Mouse (Mus musculus) telencephalon, adult 2 months (tissue): Measurements from ENCODE around the gene Tubgcp2.

Experiments used
- DNase-seq: peaks from one replicate; pipeline ENCODE4 v3.0.0-alpha.2; 2011; ENCODE audit warnings: low read depth, low spot score

The Tubgcp2 gene

DNA sequence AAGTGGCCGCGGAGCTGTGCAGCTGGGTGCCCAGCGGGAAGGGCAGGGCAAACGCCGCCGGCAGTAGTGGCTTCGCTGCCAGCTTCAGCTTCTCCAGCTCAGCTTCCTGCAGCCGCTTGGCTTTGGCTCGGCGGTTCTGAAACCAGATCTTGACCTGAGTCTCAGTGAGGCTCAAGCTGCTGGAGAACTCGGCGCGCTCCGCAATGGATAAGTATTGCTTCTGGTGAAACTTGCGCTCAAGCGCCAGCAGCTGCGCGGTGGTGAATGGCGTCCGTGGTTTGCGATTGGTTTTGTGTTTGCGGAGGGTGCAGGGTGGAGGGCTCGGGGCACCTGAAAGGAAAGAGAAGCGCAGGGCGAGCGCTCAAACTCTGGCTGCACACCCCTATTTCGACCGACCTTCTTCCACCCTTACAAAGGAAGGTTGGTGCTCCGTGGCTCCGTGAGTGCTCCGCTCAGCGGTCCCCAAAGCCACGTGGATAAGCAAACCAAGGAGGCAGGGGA, 11.4 kb upstream of the Tubgcp2 start:
- no peak for DNase-seq

DNA sequence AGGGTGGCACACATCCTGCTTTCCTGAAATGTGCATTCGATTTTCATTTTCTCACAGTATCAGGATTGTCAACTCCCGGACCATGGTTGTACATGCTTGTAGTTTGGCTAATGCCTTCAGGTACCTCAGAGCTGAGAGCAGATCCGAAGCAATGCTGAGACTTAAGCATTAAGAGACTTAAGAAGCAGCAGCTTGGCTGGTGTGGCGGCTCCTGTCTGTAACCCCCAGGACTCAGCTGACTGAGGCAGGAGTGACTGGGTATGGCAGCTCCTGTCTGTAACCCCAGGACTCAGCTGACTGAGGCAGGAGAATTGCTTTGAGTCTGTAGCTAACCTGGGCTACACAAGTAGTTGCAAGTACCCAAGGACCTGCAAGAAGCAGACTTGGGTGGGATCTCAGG, 9.1 kb upstream of the Tubgcp2 start:
- no peak for DNase-seq

DNA sequence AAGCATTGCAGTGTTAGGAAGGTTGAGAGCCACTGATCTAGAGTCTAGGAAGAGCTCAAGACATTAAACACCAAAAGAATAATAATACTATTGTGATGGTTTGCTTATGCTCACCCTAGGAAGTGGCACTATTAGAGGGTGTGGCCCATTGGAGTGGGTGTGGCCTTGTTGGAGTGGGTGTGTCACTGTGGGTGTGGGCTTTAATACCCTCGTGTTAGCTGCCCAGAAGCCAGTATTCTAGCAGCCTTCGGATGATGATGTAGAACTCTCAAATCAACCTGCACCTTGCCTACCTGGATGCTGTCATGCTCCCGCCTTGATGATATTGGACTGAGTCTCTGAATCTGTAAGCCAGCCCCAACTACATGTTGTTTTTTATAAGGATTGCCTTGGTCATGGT, 6.3 kb upstream of the Tubgcp2 start:
- no peak for DNase-seq

DNA sequence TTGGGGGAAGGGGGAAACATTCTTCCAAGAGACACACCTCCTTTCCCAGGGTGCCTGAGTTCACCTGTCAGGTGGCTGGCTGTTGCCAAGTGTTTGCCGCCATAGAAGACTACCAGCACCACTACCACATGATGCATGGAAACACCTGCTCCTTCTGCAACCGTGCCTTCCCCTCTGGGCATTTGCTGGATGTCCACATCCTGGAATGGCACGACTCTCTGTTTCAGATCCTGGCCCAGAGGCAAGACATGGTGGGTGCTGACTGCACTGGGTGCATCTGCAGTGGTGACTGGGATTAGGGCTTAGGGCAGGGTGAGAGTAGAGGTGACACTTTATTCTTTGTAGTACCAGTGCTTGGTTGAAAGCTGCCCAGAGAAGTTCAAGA, 694 bp upstream of the Tubgcp2 start:
- DNase-seq: no peak

DNA sequence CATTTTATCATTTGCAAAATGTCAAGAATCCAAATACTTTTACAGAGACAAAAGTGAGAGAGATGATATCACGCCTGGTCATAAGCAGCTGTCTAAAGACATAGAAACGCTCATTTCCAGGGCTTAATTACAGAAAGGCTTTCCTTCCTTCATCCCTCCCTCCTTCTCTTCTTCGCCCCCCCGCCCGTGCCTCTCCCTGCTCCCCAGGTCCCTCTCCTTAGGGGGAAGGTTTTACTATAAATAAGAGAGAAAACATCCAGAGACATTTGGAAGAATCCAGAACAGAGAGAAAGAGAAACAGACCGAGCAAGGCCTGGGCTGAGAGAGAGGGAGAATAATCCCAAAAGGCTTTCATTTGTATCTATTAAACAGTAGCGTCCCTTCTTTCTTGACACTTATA, 1.0 kb downstream of the Tubgcp2 start:
- no peak for DNase-seq

GRCm38 (mm10) chr7:140033386-140033785, 3.1 kb downstream of the Tubgcp2 start:
- DNase-seq: no peak

- no peak for DNase-seq
Measured at GRCm38 (mm10) chr7:140032366-140032765, 4.1 kb downstream of the Tubgcp2 start.

DNA sequence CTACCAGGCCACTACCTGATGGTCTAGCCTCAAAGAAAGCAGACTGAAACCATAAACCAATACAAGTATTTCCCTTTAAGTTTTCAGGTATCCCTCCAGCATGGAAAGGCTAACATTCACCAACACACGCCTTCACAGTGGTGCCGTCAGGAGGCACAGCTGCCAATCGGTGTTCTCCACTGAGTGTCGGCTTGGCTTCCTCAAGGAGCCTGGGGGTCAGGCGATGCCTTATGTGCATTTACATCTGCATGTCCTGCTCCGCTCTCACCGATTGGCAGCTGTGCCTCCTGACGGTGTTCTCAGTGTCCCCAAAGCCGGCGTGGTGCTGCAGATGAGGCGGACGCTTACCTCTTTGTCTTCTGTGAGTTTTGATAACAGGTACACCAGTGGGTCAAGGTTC, 4.7 kb downstream of the Tubgcp2 start:
- no peak for DNase-seq

DNA sequence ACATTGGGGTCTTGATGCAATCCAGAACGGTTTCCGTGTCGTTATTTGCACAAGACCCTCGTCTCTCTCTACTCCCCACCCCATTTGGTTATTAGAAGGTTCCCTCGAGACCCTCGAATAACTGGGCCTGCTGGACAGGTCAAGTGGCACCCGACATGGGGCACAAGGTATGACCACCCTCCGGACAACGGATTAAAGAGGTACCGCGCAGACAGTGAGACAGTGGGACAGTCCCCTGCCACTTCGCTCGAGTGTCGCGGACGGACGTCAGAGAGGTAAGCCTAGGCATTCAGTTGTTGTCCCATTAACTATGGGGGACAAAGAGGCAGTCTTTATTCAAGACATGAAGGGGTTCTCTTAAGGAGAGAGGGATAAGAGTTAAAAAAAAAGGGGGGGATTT, 25.1 kb downstream of the Tubgcp2 start:
- DNase-seq: no peak

GRCm38 (mm10) chr7:140007781-140008180, 28.7 kb downstream of the Tubgcp2 start:
- no peak for DNase-seq

DNA sequence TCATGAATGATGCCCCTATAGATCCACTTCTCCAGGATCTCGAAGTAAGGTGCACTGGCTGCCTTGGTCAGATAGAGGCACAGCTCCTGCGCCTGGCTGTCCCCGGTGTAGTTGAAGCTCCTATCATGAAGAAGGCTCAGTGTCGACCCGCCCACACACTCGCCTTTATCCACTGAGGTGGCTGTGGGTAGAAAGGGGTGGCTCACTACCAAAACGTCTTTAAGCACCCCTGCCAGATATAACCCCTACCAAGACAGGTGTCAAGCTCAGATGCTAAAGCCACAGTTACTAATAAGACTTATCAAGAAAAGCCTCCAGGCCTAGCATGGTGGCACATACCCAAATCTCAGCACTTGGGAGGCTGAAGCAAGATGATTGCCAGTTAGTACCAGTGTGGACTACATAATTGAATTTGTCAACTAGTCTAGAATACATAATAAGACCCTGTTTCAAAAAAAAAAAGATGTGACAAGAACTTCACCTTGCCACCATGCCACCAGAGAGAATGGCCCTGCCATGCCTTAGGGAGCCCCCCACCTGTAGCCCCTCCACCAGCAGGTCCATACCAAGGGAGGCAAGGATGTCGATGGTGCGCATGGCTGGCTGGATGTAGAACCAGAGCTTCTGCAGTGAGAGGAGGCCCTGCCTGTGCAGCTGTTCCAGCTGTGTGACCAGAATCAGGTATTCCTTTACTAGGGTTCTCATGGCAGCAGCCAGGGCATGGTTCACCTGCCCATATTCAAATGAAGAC, 29.4 kb downstream of the Tubgcp2 start:
- no peak for DNase-seq

- no peak for DNase-seq
Measured at GRCm38 (mm10) chr7:140004666-140005065, 31.8 kb downstream of the Tubgcp2 start.

DNA sequence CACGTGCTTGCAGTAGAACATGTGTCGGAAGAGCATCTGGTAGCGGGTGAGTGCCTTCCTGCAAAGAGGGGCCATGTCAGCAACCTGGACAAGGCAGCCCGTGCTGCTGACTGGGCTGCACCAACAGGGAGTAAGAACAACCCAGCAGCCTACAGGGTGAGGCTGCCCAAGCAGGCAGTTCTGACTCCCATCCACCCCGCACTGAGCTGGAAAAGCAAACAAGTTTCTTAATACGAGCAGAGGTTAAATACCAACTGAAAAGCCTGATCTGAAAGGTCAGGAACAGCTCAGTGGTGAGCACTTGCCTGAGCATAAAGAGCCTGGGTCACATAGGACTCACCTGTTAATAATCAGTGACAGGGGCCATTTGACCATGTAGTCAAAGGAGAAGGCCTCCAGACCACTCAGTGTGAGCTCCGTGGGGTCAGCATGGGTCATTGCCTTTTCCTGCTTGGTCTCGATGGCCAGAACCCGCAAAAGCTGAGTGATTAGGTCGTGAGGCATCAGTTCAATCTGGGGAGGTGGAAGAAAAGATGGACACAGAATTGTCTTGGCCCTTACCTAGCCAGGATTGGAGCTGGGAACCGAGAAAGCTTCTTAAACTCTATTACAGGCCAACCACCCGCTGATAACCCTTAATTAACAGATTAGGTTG, 35.3 kb downstream of the Tubgcp2 start:
- DNase-seq: no peak

DNA sequence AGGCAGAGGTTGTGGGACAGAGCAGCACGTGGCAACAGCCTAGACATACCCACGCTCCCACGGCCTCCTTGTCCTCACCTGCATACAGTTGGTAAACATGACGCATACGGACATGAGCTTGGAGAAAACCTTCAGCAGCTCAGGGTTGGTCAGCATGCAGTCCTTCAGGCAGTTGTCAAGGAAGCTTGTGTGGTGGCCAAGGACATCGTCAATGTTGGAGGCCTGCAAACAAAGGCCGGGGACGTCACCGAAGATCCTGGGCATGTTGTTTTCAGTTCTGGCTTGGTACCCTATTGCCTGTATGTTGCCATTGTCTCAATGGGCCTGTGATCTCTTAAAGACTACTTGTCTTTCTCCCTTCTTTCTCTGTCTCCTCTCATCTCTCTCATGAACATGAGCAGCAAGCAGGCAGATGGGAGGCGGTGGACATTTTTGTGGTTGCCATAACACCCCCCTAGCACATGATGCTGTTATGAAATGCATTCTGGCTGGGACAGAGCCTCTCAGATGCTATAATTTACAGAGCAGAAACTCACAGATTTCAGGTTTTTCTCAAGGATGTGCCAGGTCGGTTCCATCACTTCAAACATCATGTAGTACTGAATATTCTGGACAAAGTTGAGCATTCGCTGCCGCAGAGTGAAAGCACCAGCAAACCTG, 37.6 kb downstream of the Tubgcp2 start:
- peak; percentile 74 for DNase-seq

DNA sequence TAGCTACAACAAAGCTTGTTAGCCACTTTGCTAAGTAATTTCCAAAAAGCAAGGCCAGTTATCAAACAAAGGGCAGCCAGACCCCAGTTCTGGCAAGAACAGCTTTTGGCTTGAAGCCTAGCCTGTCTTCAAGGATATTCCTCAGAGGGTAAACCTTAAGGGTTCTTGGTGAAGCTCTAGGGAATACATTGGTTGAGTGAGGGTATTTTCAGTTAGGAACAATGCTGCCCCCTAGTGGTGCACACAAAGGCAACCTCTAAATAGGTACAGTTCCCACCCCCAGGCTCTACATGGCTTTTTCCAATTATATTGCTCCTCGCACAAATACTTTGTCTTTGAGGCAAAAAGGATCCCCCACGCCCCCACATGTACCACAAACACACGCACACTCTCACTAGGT, 41.8 kb downstream of the Tubgcp2 start:
- DNase-seq: peak; percentile 66

DNA sequence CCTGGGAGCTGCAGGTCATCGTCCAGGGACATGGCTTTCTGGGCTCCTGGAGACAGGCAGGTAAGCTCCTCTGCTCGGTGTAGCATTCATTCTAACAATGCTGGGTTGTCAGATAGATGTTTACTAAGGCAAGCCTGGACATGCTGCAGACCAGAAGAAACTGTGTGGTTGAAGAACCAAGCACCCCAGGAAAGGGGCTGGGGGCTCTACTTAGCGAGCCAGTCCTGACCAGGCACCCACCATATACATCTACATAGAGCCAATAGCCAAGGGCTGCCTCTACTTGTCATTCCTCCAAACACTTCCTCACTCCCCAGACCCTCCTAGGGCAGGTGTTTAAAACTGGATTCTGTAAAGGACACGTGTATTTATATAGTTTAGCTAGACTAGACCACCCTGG, 42.3 kb downstream of the Tubgcp2 start:
- no peak for DNase-seq

- DNase-seq: no peak
Measured at GRCm38 (mm10) chr7:139993532-139993931, 42.9 kb downstream of the Tubgcp2 start.

DNA sequence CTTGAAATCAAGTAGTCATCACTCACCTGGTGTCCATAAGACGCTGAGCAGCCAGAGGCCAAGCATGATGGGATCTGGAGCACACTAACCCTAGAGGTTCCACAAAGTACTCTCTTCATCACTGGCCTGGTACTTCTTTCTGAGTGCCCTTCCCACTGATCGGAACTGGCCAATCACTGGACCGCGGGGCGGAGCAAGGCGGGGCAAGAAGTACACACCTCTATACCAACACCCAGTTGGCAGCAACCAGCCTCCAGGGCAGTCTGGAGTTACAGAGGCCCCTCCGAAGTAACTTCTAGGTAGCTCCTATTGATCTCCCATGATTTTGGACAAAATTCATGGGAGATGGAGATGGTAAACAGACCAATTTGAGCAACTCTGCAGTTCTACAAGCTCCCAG, 44.1 kb downstream of the Tubgcp2 start, which contains the start of gene Adam8:
Gene Adam8, minus strand, starts transcription at position 157 of the 400 bp plus-strand sequence.
- no peak for DNase-seq

GRCm38 (mm10) chr7:139990864-139991394, 45.5 kb downstream of the Tubgcp2 start:
- no peak for DNase-seq

- DNase-seq: no peak
Measured at GRCm38 (mm10) chr7:139988272-139988671, 48.2 kb downstream of the Tubgcp2 start.

DNA sequence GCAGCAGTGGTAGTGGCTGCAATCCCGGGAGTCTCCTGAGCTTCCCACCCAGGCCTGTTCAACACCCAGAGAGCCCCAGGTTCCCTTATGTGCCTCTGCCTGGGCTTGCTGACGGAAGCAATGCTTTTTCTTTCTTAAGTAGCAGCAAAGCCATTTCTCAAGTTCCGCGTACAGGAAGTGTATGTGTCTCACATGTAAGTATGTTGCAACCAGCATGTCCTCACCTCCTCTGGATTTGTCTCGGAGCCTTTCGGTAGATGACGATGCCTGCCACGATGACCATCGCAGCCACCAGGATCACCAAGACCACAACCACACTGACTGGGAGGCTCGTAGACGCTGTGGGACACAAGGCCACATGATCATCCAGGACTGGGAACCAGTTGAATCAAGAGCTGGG, 52.0 kb downstream of the Tubgcp2 start:
- DNase-seq: no peak

GRCm38 (mm10) chr7:139982058-139982457, 54.4 kb downstream of the Tubgcp2 start:
- DNase-seq: no peak
